Mouse (Mus musculus) frontal cortex, postnatal 10 days (tissue): ENCODE results near the gene Gp1bb.

ENCODE experiments used
- DNase-seq, 2 experiments: peaks; one replicate each; pipeline ENCODE4 v3.0.0; 2022; ENCODE audit warnings: low spot score in 2 of 2, mixed read lengths in 1 of 2

Gp1bb gene

GRCm38 (mm10) chr16:18604267-18604701, 17.9 kb downstream of the Gp1bb start:
- no peak for DNase-seq

GRCm38 (mm10) chr16:18601447-18601846, 20.8 kb downstream of the Gp1bb start:
- DNase-seq: no peak

GRCm38 (mm10) chr16:18598006-18598405, 24.2 kb downstream of the Gp1bb start:
- no peak for DNase-seq

- no peak for DNase-seq
Measured at GRCm38 (mm10) chr16:18596255-18596654, 25.9 kb downstream of the Gp1bb start.

GRCm38 (mm10) chr16:18593930-18594329, 28.3 kb downstream of the Gp1bb start:
- DNase-seq: no peak

- DNase-seq: no peak
Measured at GRCm38 (mm10) chr16:18591047-18592018, 30.9 kb downstream of the Gp1bb start.

- no peak for DNase-seq
Measured at GRCm38 (mm10) chr16:18589804-18590790, 32.1 kb downstream of the Gp1bb start, which contains the start of gene Tbx1. Gene Tbx1, minus strand, starts transcription at chr16:18590671.

GRCm38 (mm10) chr16:18589080-18589621, 33.1 kb downstream of the Gp1bb start:
- no peak for DNase-seq

GRCm38 (mm10) chr16:18588738-18589055, 33.5 kb downstream of the Gp1bb start:
- DNase-seq: no peak

- no peak for DNase-seq
Measured at GRCm38 (mm10) chr16:18587847-18588737, 34.1 kb downstream of the Gp1bb start.

GRCm38 (mm10) chr16:18586906-18587546, 35.2 kb downstream of the Gp1bb start:
- DNase-seq: no peak

- DNase-seq: no peak
Measured at GRCm38 (mm10) chr16:18586076-18586905, 35.9 kb downstream of the Gp1bb start.

- no peak for DNase-seq
Measured at GRCm38 (mm10) chr16:18585676-18586075, 36.5 kb downstream of the Gp1bb start.

- DNase-seq: no peak
Measured at GRCm38 (mm10) chr16:18584901-18585510, 37.2 kb downstream of the Gp1bb start.

GRCm38 (mm10) chr16:18583673-18584357, 38.4 kb downstream of the Gp1bb start:
- no peak for DNase-seq

- DNase-seq: no peak
Measured at GRCm38 (mm10) chr16:18583169-18583568, 39.0 kb downstream of the Gp1bb start.

GRCm38 (mm10) chr16:18582426-18583148, 39.6 kb downstream of the Gp1bb start:
- DNase-seq: no peak
